Mouse (Mus musculus): ENCODE results near the gene Gm49337.
"Not testable (repeated sequence)": the region's sequence is repeated elsewhere in the genome, so short reads cannot be mapped to it uniquely, and the experiment has no call there.

Gm49337 gene

DNA sequence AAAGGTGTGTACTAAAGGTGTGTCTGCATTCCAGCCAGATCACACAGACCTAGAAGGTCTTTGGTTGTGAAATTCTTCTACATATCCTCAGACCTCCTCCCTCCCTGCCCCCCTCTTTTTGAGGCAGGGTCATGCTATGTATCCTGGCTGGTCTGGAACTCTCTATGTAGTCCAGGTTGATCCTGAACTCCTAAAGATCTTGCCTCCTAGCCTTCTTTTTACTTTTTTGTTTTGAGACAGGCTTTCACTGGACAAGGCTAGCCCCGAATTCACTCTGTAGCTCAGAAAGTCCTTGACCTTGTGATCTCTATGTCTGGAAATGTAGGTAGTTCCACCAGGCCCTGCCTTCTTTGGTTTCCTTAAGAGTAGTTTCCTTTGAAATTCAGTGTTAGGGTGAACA lies 35.7 kb downstream of the Gm49337 start:
- in situ Hi-C loops (cut with MboI, MseI), result no loop called here

- in situ Hi-C loops (cut with MboI, MseI), result no loop called here
Measured at GRCm38 (mm10) chr4:116215895-116216605, 42.9 kb downstream of the Gm49337 start.

- in situ Hi-C loops (cut with MboI, MseI), result no loop called here
Measured at GRCm38 (mm10) chr4:116217046-116217445, 43.9 kb downstream of the Gm49337 start.

DNA sequence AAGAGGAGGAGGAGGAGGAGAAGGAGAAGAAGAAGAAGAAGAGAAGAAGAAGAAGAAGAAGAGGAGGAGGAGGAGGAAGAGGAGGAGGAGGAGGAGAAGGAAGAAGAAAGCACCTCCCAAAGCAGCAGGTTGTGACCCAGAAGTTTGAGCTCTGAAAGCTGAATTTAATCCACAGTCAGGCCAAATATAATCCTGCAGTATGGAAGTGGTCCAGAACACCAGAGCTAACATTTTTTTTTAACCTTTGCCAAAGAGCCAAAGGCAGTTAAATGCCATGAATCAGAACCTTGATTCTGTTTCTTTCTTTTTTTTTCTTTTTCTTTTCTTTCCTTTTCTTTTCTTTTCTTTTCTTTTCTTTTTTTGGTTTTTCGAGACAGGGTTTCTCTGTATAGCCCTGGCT lies 44.5 kb downstream of the Gm49337 start:
- in situ Hi-C loops (cut with MboI, MseI), result not testable (repeated sequence)

DNA sequence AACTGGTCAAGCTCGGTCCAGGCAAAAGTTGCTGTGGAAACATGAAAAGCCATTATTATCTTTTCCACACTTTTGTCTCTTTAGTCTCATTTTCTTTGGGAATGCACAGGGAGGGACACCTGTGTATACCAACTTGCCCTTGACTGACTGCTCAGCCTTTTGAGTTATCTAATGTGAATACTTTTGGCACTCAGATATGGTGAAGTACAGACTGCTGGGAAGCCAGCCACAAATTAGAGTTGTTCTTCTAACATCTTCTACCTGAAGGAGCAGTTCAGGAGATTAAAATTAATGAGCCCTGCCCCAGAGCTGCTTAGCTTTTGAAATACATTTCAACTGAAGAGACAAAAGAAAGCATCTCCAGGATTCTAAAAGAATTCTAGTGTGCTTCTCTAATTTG lies 45.9 kb downstream of the Gm49337 start:
- in situ Hi-C loops (cut with MboI, MseI), result no loop called here

- in situ Hi-C loops (cut with MboI, MseI), result no loop called here
Measured at GRCm38 (mm10) chr4:116220071-116220650, 47.0 kb downstream of the Gm49337 start.

- in situ Hi-C loops (cut with MboI, MseI), result no loop called here
Measured at GRCm38 (mm10) chr4:116220780-116221139, 47.6 kb downstream of the Gm49337 start.

DNA sequence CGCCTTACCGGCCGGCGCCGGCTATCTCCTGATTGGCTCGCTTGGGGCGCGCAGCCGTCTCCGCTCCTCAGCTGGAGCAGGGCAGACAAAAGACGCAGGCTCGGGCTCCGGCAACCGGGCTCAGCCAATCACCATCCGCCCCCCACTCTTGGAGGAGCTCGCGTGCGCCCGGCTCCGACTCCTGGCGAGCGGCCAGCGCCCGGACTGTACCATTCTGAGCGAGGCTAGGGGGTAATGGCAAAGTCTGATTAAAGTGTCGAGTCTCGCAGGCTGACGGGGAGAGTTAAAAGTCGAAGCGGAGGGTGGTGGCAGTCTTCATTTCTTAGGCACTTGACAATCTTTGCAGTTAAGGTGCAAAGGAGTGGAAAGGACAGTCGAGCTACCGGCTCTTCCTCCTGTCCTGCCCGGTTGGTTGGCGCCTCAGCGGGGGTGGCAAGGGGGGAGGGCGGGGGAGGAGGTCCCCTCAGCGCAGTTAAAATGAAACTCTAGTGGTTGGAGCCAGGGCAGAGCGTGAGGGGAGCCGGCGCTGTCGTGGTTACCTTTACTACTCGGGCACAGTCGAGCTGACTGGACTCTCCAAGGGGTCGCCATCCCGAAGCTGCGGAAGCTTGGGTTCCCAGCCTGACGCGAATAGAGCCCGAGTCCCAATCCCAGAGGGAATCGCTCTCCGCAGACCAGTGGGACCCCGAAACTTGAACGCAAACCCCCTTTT lies 48.1 kb downstream of the Gm49337 start, which contains the start of gene Pik3r3:
TSS of gene Pik3r3 (plus strand) at position 479 of the 712 bp plus-strand sequence.
- in situ Hi-C loops (cut with MboI, MseI), result no loop called here

GRCm38 (mm10) chr4:116221996-116222842 lies 49.0 kb downstream of the Gm49337 start:
- in situ Hi-C loops (cut with MboI, MseI), result no loop called here

DNA sequence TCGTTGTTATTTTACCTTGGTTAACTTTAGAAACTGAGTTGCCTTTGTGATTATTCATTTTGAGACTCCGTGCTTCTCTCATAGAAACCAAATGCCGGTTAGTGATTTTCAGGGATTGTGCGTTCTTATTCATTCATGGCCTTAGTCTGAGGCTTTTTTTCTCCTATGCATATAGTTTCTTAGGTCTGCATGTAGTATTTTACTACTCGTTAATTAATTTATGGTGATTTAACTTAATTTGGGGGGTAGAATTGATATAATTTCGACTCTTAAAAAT lies 49.6 kb downstream of the Gm49337 start:
- in situ Hi-C loops (cut with MboI, MseI), result no loop called here

GRCm38 (mm10) chr4:116243377-116243776 lies 70.2 kb downstream of the Gm49337 start:
- in situ Hi-C loops (cut with MboI, MseI), result loop anchor here in 1 of 2 experiments (5.0 kb wide), 1 partner anchor 71 kb away; the partner anchor contains the start of genes 1700042G07Rik and Gm49337

DNA sequence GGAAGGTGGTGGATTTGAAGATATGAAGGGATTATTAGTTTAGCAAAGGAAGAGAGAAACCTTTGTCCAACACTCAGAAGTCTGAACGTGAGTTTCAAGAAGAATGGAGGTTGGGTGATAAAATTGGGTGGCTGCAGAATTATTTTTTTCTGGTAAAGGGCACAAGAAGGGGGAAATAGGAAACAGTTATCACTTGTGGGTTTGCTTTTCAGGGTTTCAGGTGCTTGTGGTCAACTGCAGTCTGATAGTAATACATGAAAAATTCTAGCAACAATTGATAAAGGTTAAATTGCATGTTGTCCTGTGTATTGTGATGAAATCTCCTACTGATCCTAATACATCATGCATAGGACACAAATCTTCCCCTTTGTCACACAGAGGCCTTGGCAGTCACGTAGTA lies 71.1 kb downstream of the Gm49337 start:
- in situ Hi-C loops (cut with MboI, MseI), result loop anchor here in 1 of 2 experiments (5.0 kb wide), 1 partner anchor 72 kb away; the partner anchor contains the start of genes 1700042G07Rik and Gm49337

DNA sequence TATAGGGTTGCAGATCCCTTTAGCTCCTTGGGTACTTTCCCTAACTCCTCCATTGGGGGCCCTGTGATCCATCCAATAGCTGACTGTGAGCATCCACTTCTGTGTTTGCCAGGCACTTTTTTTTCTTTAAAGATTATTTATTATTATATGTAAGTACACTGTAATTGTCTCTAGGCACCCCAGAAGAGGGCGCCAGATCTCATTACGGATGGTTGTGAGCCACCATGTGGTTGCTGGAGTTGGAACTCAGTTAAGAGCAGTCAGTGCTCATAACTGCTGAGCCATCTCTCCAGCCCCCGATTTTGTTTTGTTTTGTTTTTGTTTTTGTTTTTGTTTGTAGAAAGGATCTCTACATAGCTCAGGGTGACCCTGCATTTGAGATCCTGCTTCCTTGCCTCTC lies 72.7 kb downstream of the Gm49337 start:
- in situ Hi-C loops (cut with MboI, MseI), result loop anchor here in 1 of 2 experiments (5.0 kb wide), 1 partner anchor 74 kb away; the partner anchor contains the start of genes 1700042G07Rik and Gm49337

DNA sequence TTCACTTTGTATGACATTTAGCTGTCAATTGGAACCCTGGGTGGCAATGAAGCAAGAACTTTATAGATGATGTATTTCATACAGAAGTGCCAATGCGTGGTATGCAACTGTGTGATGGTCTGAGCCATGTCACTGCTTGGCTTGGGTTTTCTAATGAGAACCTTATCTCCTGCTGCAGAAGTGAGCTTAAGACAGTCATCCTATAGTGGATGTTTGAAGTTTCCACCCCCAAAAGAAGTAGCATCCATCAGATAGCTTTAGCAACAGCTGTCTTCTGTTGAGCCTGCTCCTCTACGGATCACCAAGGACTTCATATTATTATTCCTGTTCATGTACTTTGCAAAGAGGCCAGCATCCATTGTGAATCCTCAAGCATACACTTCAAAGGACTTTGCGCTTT lies 76.8 kb downstream of the Gm49337 start:
- in situ Hi-C loops (cut with MboI, MseI), result loop anchor here in 1 of 2 experiments (5.0 kb wide), 1 partner anchor 78 kb away; the partner anchor contains the start of genes 1700042G07Rik and Gm49337

- in situ Hi-C loops (cut with MboI, MseI), result no loop called here
Measured at GRCm38 (mm10) chr4:116268220-116268619, 95.0 kb downstream of the Gm49337 start.

DNA sequence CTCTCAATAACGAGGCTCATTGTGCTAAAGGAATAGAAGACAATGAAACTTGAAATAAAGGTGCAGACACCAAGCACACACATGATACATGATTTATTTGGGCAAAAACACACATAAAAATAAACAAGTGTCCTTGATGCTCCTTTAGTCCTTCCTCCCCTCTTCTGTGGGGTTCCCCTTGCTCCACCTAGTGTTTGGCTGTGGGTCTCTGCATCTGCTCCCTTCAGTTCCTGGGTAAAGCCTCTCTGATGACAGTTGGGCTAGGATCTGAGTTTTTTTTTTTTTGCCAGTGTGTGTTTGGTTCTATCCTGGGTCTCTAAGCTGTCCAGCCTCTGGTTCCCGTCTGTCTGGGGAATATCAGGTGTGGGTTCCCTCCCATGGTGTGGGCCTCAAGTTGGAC lies 109.0 kb downstream of the Gm49337 start:
- in situ Hi-C loops (cut with MboI, MseI), result no loop called here

DNA sequence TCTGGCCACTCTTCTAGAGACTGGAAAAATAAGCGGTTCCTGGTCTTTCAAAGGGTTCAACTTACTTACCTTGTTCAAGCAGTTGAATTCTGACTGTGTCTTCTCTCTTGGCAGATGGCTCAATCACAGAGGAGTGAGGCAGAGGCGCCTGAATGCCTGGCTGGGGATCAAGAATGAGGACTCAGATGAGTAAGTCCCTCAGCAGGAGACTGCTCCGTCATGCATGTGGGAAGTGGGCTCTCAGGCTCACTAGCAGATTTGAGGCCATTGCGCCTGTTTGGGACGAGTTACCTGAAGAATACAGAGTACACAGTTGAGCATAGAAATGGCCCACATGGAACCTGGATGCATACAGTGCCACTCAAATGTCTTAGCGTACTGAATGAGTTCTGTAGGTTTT lies 118.4 kb downstream of the Gm49337 start:
- in situ Hi-C loops (cut with MboI, MseI), result no loop called here

DNA sequence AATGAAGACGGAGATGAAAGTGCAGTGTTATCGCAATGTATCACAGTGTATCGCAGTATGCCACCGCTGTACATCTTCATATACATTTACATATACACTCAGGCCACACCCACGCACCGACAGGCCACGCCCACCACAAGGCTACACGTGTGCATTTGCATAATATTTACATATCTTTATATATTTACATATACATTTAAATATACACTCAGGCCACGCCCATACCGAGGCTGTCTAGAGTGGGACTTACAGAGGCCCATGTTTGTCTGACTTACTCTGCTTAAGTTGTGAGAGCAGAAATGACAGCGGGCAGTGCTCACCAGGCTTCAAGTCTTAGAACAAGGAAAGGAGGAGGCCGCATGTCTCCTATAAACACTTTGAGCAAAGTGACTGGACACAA lies 120.1 kb downstream of the Gm49337 start:
- in situ Hi-C loops (cut with MboI, MseI), result no loop called here

GRCm38 (mm10) chr4:116300878-116301355 lies 127.7 kb downstream of the Gm49337 start:
- in situ Hi-C loops (cut with MboI, MseI), result no loop called here

- in situ Hi-C loops (cut with MboI, MseI), result no loop called here
Measured at GRCm38 (mm10) chr4:116304551-116304950, 131.4 kb downstream of the Gm49337 start.

- in situ Hi-C loops (cut with MboI, MseI), result no loop called here
Measured at GRCm38 (mm10) chr4:116317575-116317974, 144.4 kb downstream of the Gm49337 start.

Data from T-helper 17 cell (primary cell).